Mouse (Mus musculus) liver, postnatal 0 days (tissue): ENCODE measurements around the gene Prkcb. TPM values are rescaled to one million over a fixed set of nuclear protein-coding genes. Genes with fewer than 3 reads are reported as not detected.

Experiments
- ATAC-seq: fragments of 200-750 bp; cut with Nextera tagmentation; 2 replicates; pipeline ENCODE4 v1.8.0; 2017; ENCODE audit warnings: mild to moderate bottlenecking, moderate library complexity
- DNase-seq: peaks from one replicate; pipeline ENCODE4 v3.0.0-alpha.2; 2016
- H3K27ac ChIP-seq: fragments of 300-500 bp; sonication (generic); 2 replicates; pipeline ENCODE4 v1.5.1; 2014; ENCODE audit warnings: antibody characterized with exemption, moderate library complexity, mild to moderate bottlenecking, low read depth
- H3K27me3 ChIP-seq: fragments of 300-500 bp; sonication (generic); 2 replicates; pipeline ENCODE4 v1.6.1; 2014; ENCODE audit warnings: low read length, control low read depth, mixed read lengths; ENCODE audit not compliant: insufficient read depth
- H3K36me3 ChIP-seq: fragments of 300-500 bp; sonication (generic); replicated peaks from 2 replicates; pipeline ENCODE4 v1.6.1; 2014; ENCODE audit warnings: mild to moderate bottlenecking, control low read depth, low read length, moderate library complexity, mixed read lengths; ENCODE audit not compliant: insufficient read depth
- H3K4me1 ChIP-seq: fragments of 300-500 bp; sonication (generic); 2 replicates; pipeline ENCODE4 v1.6.1; 2014; ENCODE audit warnings: antibody characterized with exemption, mild to moderate bottlenecking, control low read depth; ENCODE audit not compliant: insufficient read depth
- H3K4me2 ChIP-seq: fragments of 300-500 bp; sonication (generic); 2 replicates; pipeline ENCODE4 v1.6.1; 2014; ENCODE audit warnings: low read depth, mild to moderate bottlenecking, low read length, moderate library complexity, mixed read lengths
- H3K4me3 ChIP-seq: fragments of 300-500 bp; sonication (generic); 2 replicates; pipeline ENCODE4 v1.5.1; 2014; ENCODE audit warnings: low read depth, low read length
- H3K9ac ChIP-seq: fragments of 300-500 bp; sonication (generic); replicated peaks from 2 replicates; pipeline ENCODE4 v1.6.1; 2014; ENCODE audit warnings: mild to moderate bottlenecking, moderate library complexity
- H3K9me3 ChIP-seq: fragments of 300-500 bp; sonication (generic); 2 replicates; pipeline ENCODE4 v1.6.1; 2016; ENCODE audit warnings: mild to moderate bottlenecking, control low read depth, low read length, mixed read lengths
- CTCF ChIP-seq: sonication (generic); IDR thresholded peaks from 2 replicates; pipeline ENCODE4 v1.5.1; 2016; ENCODE audit warnings: antibody characterized with exemption, low read depth
- EP300 ChIP-seq: IDR thresholded peaks from 2 replicates; pipeline ENCODE4 v1.6.1; 2016; ENCODE audit warnings: antibody characterized with exemption, low read depth, mild to moderate bottlenecking
- WGBS: fragments of 180-500 bp; shearing (Covaris S2); extraction: QIAGEN DNeasy Blood & Tissue Kit; methylation state at CpG from one replicate; pipeline ENCODE4 v1.1.7; 2014; ENCODE audit not compliant: insufficient replicate concordance; 5-methylcytosine and 5-hydroxymethylcytosine counted together
- polyA plus RNA-seq: library from polyadenylated mRNA; unstranded; fragments of >200 nt; fragmentation: Nextera tagmentation; extraction: Ambion mirVana; gene quantifications from 2 replicates; pipeline ENCODE4 v1.2.1, GENCODE M21; 2015

The Prkcb gene
- polyA plus RNA-seq, 1 experiment from 2014 or later: 8.1 TPM

GRCm38 (mm10) chr7:122657423-122658126 is 369.0 kb downstream of the Prkcb start:
- Histone ChIP-seq H3K9me3 (no peaks in the 10 kb centered on the region), H3K36me3 (no peaks in the 10 kb centered on the region), H3K4me3 (no peak overlapping the region), H3K27me3 (no peaks in the 10 kb centered on the region), H3K9ac (no peak overlapping the region), H3K4me2 (no peak overlapping the region), H3K27ac (no peak overlapping the region), H3K4me1 (no peaks in the 10 kb centered on the region)
- ATAC-seq: no peak
- 81% methylated on average over 5 of the region's 5 CpGs for WGBS
- DNase-seq: no peak
- TF ChIP-seq CTCF (no peak), EP300 (no peak)

DNA sequence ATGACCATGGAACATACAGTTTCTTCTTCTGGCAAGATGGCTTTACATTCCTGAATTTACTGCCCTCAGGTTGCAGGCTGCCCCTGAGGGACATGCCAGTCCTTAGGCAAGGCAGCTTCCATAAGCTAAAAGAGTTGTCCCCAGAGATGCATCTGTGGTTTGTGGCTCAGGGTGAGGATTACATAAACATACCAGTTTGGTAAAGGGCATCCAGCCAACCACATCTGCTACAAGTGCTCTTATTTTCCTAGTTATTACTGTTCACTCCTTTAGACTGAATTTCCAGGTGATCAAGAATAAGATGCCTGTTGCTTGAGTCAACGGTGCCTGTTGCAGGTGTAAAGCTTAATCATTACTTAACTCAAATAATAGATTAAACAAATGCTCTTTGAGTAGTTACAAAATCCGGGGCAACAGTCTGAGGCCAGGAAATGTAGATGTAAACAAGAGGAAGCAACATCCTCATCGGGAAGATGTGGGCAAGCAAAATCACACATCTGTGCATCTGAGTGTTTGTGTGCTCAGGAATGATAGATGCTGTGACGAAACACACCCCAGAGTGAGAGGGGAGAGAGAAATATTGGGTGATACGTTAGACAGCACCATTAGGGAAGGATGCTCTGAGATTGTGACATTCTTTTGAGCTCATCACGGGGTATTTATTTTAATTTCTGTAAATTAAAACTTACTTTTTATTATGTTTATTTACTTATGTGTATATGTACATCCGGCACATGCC is 376.9 kb downstream of the Prkcb start:
- Histone ChIP-seq H3K27ac (no peak overlapping the region), H3K4me1 (no peaks in the 10 kb centered on the region)
- no peak for TF ChIP-seq EP300
- no peak for TF ChIP-seq CTCF

DNA sequence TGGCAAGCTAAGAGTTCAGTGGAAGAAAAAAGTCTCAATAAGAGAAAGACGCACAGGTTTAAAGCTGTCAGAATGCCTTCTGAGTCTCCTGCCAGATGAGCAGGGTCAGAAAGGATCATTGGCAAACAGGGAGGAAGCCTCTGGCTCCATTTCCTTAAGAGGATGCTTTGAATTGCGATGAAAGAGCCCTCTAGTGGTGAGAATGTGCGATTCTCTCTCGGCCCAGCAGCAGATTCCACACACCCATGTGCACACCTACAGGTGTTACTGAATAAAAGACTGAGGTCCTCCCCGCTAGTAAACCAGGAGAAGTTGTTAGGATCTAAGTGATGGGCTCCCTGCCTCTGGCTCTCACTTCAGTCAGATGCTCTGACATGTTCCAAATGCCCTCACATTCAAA is 379.4 kb downstream of the Prkcb start:
- no peak overlapping the region for H3K4me2 ChIP-seq
- TF ChIP-seq EP300: no peak
- peak; percentile 59 for TF ChIP-seq CTCF
- H3K9me3 ChIP-seq: no peaks in the 10 kb centered on the region
- no peak overlapping the region for H3K4me3 ChIP-seq
- H3K27ac ChIP-seq: no peak overlapping the region
- WGBS: 23% methylated on average over 5 of the region's 5 CpGs
- H3K27me3 ChIP-seq: 0 out of 2 replicates have a peak, but pooled peaks cover 2% of the 10 kb centered on the region
- DNase-seq: peak; percentile 15
- no peak overlapping the region for H3K9ac ChIP-seq
- no peaks in the 10 kb centered on the region for H3K36me3 ChIP-seq
- ATAC-seq: no peak
- no peaks in the 10 kb centered on the region for H3K4me1 ChIP-seq

More for the DNA sequence above, 376.9 kb downstream of the Prkcb start:
- H3K9me3 ChIP-seq: no peaks in the 10 kb centered on the region
- H3K36me3 ChIP-seq: no peaks in the 10 kb centered on the region
- H3K4me2 ChIP-seq: no peak overlapping the region
- H3K4me3 ChIP-seq: no peak overlapping the region
- no peak overlapping the region for H3K9ac ChIP-seq
- WGBS: 35% methylated on average over 7 of the region's 7 CpGs
- H3K27me3 ChIP-seq: no peaks in the 10 kb centered on the region
- ATAC-seq (no peak), DNase-seq (no peak)

DNA sequence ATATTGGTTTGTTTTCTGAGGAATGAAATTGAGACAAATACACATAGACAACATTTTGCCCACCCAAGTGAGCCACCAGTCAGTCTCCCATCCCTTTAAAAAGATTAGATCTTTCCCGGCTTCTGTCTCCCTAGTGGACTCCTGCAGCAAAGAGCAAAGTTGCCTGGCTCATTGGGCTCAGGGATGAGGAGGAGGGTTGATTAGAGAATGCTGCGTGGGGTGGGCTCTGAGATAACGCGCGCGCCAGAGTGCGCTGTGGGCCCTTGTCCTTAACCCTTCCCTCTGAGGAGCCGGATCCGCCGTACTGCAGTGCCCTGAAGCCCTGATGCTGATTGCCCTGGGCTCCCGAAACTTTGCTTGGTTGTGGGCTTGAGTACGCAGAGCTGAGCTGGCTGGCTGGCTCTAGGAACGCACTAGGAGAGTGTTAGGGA is 381.9 kb downstream of the Prkcb start, which contains the start of gene Cacng3:
Gene Cacng3 (plus strand): TSS at position 51 of the 431 bp plus-strand sequence.
- DNase-seq: no peak
- H3K9ac ChIP-seq: no peak within 1 kb of the TSS
- no peak for ATAC-seq
- H3K9me3 ChIP-seq: no peaks in the 10 kb centered on the region
- H3K4me1 ChIP-seq: no peaks in the 10 kb centered on the region
- TF ChIP-seq EP300: no peak
- TF ChIP-seq CTCF: no peak
- H3K4me3 ChIP-seq: no peak within 1 kb of the TSS
- WGBS: 17% methylated on average over 13 of the region's 13 CpGs
- no peaks in the 10 kb centered on the region for H3K36me3 ChIP-seq
- 0 out of 2 replicates have a peak, but pooled peaks cover 2% of the 10 kb centered on the region for H3K27me3 ChIP-seq
- H3K27ac ChIP-seq: no peak within 1 kb of the TSS
- H3K4me2 ChIP-seq: no peak within 1 kb of the TSS

GRCm38 (mm10) chr7:122670873-122671641 is 382.5 kb downstream of the Prkcb start:
- DNase-seq: peak; percentile 91
- H3K36me3 ChIP-seq: no peaks in the 10 kb centered on the region
- H3K4me1 ChIP-seq: no peaks in the 10 kb centered on the region
- no peaks in the 10 kb centered on the region for H3K9me3 ChIP-seq
- TF ChIP-seq EP300: no peak
- 12% methylated on average over 43 of the region's 45 CpGs for WGBS
- no peak overlapping the region for H3K4me2 ChIP-seq
- 0 out of 2 replicates have a peak, but pooled peaks cover 2% of the 10 kb centered on the region for H3K27me3 ChIP-seq
- H3K9ac ChIP-seq: no peak overlapping the region
- H3K4me3 ChIP-seq: no peak overlapping the region
- no peak overlapping the region for H3K27ac ChIP-seq
- ATAC-seq: peak; percentile 72

- 0 out of 2 replicates have a peak, but pooled peaks cover 2% of the 10 kb centered on the region for H3K27me3 ChIP-seq
- DNase-seq: no peak
- H3K9me3 ChIP-seq: no peaks in the 10 kb centered on the region
- H3K9ac ChIP-seq: no peak overlapping the region
- H3K27ac ChIP-seq: no peak overlapping the region
- no peak overlapping the region for H3K4me2 ChIP-seq
- H3K4me3 ChIP-seq: no peak overlapping the region
- TF ChIP-seq CTCF (no peak), EP300 (no peak)
- ATAC-seq: no peak
- WGBS: 37% methylated on average over 5 of the region's 5 CpGs
- H3K36me3 ChIP-seq: no peaks in the 10 kb centered on the region
- no peaks in the 10 kb centered on the region for H3K4me1 ChIP-seq
Observed at GRCm38 (mm10) chr7:122672981-122673380, 384.4 kb downstream of the Prkcb start.
